Mouse (Mus musculus) neural tube, embryonic 15.5 days (tissue): ENCODE data around the gene Washc1. TPM values are rescaled to one million over a fixed set of nuclear protein-coding genes. Genes with fewer than 3 reads are reported as not detected.
"Not testable (repeated sequence)": the region's sequence is repeated elsewhere in the genome, so short reads cannot be mapped to it uniquely, and the experiment has no call there.

Experiments used
- ATAC-seq: fragments of 200-750 bp; cut with Nextera tagmentation; 2 replicates; pipeline ENCODE4 v1.8.0; 2017; ENCODE audit warnings: mild to moderate bottlenecking, moderate TSS enrichment, moderate library complexity; ENCODE audit not compliant: low FRiP score
- H3K27ac ChIP-seq: fragments of 300-500 bp; sonication (generic); replicated peaks from 2 replicates; pipeline ENCODE4 v1.5.1; 2015; ENCODE audit warnings: mild to moderate bottlenecking, inconsistent platforms
- H3K27me3 ChIP-seq: fragments of 300-500 bp; sonication (generic); replicated peaks from 2 replicates; pipeline ENCODE4 v1.6.1; 2015; ENCODE audit warnings: inconsistent platforms
- H3K36me3 ChIP-seq: fragments of 300-500 bp; sonication (generic); 2 replicates; pipeline ENCODE4 v1.6.1; 2015; ENCODE audit warnings: inconsistent platforms
- H3K4me1 ChIP-seq: fragments of 300-500 bp; sonication (generic); 2 replicates; pipeline ENCODE4 v1.6.1; 2015; ENCODE audit warnings: inconsistent platforms
- H3K4me2 ChIP-seq: fragments of 300-500 bp; sonication (generic); 2 replicates; pipeline ENCODE4 v1.6.1; 2015; ENCODE audit warnings: inconsistent platforms, mild to moderate bottlenecking, moderate library complexity
- H3K4me3 ChIP-seq: fragments of 300-500 bp; sonication (generic); replicated peaks from 2 replicates; pipeline ENCODE4 v1.5.1; 2015; ENCODE audit warnings: mild to moderate bottlenecking, inconsistent platforms
- H3K9ac ChIP-seq: fragments of 300-500 bp; sonication (generic); replicated peaks from 2 replicates; pipeline ENCODE4 v1.6.1; 2015; ENCODE audit warnings: mild to moderate bottlenecking, inconsistent platforms
- H3K9me3 ChIP-seq: fragments of 300-500 bp; sonication (generic); replicated peaks from 2 replicates; pipeline ENCODE4 v1.6.1; 2016; ENCODE audit warnings: inconsistent platforms
- WGBS: fragments of 180-500 bp; shearing (Covaris S2); methylation state at CpG from one replicate; pipeline ENCODE4 v1.1.7; 2015; ENCODE audit warnings: mixed read lengths; 5-methylcytosine and 5-hydroxymethylcytosine counted together
- polyA plus RNA-seq: library from polyadenylated mRNA; unstranded; fragments of >200 nt; fragmentation: Nextera tagmentation; extraction: Ambion mirVana; gene quantifications from 2 replicates; pipeline ENCODE4 v1.2.1, GENCODE M21; 2015

Washc1 gene
- polyA plus RNA-seq: 46.8 and 48.4 TPM in 2 replicates

DNA sequence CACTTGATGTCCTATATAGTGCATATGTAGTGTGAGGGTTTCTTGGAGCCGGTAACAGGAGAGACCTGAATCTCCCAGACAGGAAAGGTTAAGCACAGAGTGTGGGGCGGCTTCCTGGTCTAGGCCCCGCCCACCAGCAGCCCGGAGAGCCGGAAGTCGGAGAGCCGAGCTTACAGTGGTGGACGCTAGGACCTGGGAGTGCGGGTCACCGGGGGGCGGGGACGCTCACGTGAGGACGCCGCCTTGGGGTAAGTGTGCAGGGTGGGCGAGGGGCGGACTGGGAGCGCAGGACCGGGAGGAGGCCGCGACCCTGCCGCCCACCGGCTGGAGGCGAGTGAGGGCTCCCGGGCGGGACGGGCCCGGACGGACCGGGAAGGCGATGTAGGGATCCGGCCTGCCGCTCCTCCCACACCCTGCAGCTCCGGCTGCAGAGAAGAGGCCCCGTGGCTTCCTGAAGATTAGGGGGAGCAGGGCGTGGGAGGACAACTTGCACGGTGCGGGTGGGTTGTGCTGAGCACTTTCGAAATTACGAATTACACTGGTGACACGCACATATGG, at the start of gene Washc1:
Gene Washc1, plus strand, starts transcription at position 144 of the 558 bp plus-strand sequence.
- H3K27ac ChIP-seq: peak within 1 kb of the TSS; percentile 80
- H3K9ac ChIP-seq: peak within 1 kb of the TSS; percentile 79
- no peaks in the 10 kb centered on the region for H3K27me3 ChIP-seq
- H3K4me1 ChIP-seq: peaks cover 19% of the 10 kb centered on the region
- H3K4me2 ChIP-seq: peak within 1 kb of the TSS; percentile 61
- peaks cover 30% of the 10 kb centered on the region for H3K36me3 ChIP-seq
- no peaks in the 10 kb centered on the region for H3K9me3 ChIP-seq
- WGBS: under 1% methylated on average over 33 of the region's 41 CpGs
- peak within 1 kb of the TSS; percentile 94 for H3K4me3 ChIP-seq
- peak; percentile 97 for ATAC-seq

DNA sequence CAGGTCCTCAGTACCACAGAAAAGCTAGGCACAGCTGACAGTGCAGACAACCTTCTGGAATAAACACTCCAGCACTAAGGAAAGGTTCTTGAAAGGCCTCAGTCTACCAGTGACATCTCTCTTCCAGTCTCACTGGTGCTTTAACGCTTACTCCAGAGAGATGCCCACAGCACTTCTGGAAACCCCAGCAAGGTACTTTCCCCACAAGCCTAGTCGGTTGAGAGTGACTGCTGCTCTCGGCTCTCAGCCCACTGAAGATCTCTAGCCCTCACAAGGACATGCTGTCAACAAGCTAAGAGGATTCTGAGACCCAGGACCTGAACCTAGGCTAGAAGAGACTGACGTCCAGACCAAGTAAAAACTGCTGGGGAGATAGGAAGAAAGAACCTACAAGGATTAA, 46.2 kb upstream of the Washc1 start:
- H3K36me3 ChIP-seq: no peaks in the 10 kb centered on the region
- ATAC-seq: no peak
- no peaks in the 10 kb centered on the region for H3K27me3 ChIP-seq
- H3K27ac ChIP-seq: no peak overlapping the region
- H3K4me1 ChIP-seq: peaks cover 7% of the 10 kb centered on the region; the same call in 1 of the 2 replicates
- no peak overlapping the region for H3K4me2 ChIP-seq
- H3K9ac ChIP-seq: no peak overlapping the region
- H3K4me3 ChIP-seq: no peak overlapping the region
- WGBS: 90% methylated on average over 4 of the region's 4 CpGs
- H3K9me3 ChIP-seq: no peaks in the 10 kb centered on the region

DNA sequence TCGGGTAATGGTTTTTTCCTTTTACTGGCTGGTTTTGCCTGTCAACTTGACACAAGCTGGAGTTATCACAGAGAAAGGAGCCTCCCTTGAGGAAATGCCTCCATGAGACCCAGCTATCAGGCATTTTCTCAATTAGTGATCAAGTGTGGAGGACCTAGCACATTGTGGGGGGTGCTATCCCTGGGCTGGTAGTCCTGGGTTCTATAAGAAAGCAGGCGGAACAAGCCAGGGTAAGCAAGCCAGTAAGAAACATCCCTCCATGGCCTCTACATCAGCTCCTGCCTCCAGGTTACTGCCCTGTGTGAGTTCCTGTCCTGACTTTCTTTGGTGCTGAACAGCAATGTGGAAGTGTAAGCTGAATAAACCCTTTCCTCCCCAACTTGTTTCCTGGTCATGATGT, 42.3 kb upstream of the Washc1 start:
- not testable (repeated sequence) for H3K27me3 ChIP-seq, H3K4me2 ChIP-seq, H3K9ac ChIP-seq, H3K9me3 ChIP-seq, H3K27ac ChIP-seq, H3K36me3 ChIP-seq, H3K4me3 ChIP-seq, ATAC-seq
- H3K4me1 ChIP-seq: peaks cover 13% of the 10 kb centered on the region
- 90% methylated on average over 2 of the region's 2 CpGs for WGBS

DNA sequence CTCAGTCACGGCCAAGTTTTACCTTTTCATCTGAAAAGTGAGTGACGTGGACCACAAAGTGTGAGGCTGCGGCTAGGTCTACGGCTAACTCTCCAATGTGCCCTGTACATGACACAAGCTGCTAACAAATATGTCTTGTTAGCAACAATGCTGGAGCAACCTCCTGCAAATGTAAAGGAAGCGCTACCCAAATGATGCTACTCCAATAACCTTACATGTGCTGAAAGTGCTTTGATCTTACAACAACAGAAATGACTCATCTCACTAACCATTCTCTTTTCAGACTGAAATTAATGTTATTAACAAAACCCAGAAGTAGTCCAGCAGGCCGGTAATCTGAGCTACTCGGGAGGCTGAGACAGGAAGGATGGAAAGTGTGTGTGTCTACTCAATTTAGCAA, 37.4 kb upstream of the Washc1 start:
- ATAC-seq: no peak
- no peaks in the 10 kb centered on the region for H3K9me3 ChIP-seq
- H3K36me3 ChIP-seq: no peaks in the 10 kb centered on the region
- no peak overlapping the region for H3K4me3 ChIP-seq
- H3K27ac ChIP-seq: no peak overlapping the region
- H3K27me3 ChIP-seq: no peaks in the 10 kb centered on the region
- WGBS: 90% methylated on average over 7 of the region's 7 CpGs
- H3K4me2 ChIP-seq: no peak overlapping the region
- no peak overlapping the region for H3K9ac ChIP-seq
- H3K4me1 ChIP-seq: peaks cover 34% of the 10 kb centered on the region

DNA sequence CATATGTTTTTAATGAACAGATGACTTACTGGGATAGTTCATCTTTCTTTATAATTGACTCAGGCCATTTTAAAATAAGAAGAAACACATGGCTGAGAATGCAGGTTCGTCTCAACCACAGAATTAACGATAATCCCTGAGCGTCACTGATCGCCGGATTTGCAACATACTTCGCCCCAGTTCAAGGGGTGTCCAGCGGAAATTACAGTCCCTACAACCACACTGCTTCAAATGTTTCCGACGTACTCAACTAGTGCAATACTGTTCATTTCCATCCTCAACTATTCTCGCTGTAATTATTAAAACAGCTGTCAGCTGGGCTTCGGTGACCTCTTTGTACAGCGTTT, 35.5 kb upstream of the Washc1 start:
- H3K4me3 ChIP-seq: peak overlapping the region; percentile 99
- H3K27me3 ChIP-seq: no peaks in the 10 kb centered on the region
- no peaks in the 10 kb centered on the region for H3K9me3 ChIP-seq
- H3K4me1 ChIP-seq: peaks cover 34% of the 10 kb centered on the region
- no peak for ATAC-seq
- H3K27ac ChIP-seq: peak overlapping the region; percentile 96
- H3K36me3 ChIP-seq: peaks cover 10% of the 10 kb centered on the region
- 5% methylated on average over 12 of the region's 12 CpGs for WGBS
- peak overlapping the region; percentile 84 for H3K4me2 ChIP-seq
- H3K9ac ChIP-seq: peak overlapping the region; percentile 81

DNA sequence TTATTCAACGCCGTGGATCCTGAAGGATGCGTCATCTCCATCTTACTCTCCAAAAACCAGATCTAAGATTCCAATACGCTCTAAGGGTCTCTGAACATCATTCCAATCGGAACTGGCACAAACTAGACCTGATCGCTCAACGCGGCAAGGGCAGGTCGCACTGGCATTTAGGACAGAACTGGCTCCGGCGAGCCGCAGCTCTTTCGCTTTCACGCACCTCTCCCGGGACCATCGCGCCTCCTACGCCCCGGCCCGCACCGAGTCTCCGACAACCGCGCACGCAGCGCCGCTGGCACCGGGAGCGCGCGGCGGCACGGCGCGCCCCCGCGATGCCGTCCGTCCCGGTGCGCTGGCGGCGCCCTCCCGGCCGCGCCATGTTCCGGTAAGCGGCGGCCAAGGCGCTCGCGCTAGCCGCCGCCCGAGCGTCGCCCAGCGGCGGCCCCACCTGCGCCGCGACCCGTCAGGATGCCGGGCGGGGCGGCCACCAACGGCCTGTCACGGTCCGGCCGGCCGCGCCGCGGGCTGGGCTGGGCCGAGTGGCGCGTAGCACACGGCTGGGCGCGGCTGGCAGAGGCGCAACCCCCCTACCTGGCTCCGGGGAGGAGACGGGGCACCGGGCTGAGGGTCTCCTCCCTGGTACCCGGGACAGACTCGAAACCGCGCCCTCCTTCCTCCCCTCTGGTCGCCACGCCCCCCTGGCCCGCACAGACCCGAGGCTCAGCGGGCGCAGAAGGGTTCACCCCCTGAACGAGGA, 35.0 kb upstream of the Washc1 start:
- H3K36me3 ChIP-seq: peaks cover 16% of the 10 kb centered on the region
- ATAC-seq: peak; percentile 74
- H3K9ac ChIP-seq: peak overlapping the region; percentile 81
- WGBS: under 1% methylated on average over 82 of the region's 95 CpGs
- H3K4me2 ChIP-seq: peak overlapping the region; percentile 84
- no peaks in the 10 kb centered on the region for H3K27me3 ChIP-seq
- peak overlapping the region; percentile 96 for H3K27ac ChIP-seq
- no peaks in the 10 kb centered on the region for H3K9me3 ChIP-seq
- peaks cover 34% of the 10 kb centered on the region for H3K4me1 ChIP-seq
- H3K4me3 ChIP-seq: peak overlapping the region; percentile 99

DNA sequence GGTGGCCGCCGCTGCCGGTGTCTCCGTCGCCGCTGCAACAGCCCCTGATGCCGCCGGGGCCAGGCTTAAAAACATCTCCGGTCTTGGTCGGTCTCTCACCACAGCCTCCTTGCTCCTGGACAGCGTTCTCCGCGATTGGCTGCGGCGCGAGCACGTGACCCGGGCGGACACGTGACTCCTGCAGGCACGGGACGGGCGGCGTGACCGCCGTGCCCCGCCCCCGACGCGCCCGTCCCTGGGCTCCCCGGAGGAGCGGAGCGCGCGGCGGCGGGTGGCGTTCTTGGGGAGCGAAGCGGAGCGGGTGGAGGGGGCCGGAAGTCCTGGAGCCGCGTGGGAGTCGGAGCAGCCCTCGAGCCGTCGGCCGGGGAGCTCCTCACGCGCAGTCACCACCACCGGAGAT, 34.4 kb upstream of the Washc1 start, which contains the start of gene Ankrd12:
Gene Ankrd12, minus strand, starts transcription at position 156 of the 400 bp plus-strand sequence.
- ATAC-seq: peak; percentile 98
- H3K9me3 ChIP-seq: no peaks in the 10 kb centered on the region
- H3K4me3 ChIP-seq: peak within 1 kb of the TSS; percentile 99
- H3K36me3 ChIP-seq: peaks cover 20% of the 10 kb centered on the region
- H3K27ac ChIP-seq: peak within 1 kb of the TSS; percentile 96
- 2% methylated on average over 53 of the region's 53 CpGs for WGBS
- peak within 1 kb of the TSS; percentile 81 for H3K9ac ChIP-seq
- H3K4me2 ChIP-seq: peak within 1 kb of the TSS; percentile 84
- peaks cover 34% of the 10 kb centered on the region for H3K4me1 ChIP-seq
- no peaks in the 10 kb centered on the region for H3K27me3 ChIP-seq

DNA sequence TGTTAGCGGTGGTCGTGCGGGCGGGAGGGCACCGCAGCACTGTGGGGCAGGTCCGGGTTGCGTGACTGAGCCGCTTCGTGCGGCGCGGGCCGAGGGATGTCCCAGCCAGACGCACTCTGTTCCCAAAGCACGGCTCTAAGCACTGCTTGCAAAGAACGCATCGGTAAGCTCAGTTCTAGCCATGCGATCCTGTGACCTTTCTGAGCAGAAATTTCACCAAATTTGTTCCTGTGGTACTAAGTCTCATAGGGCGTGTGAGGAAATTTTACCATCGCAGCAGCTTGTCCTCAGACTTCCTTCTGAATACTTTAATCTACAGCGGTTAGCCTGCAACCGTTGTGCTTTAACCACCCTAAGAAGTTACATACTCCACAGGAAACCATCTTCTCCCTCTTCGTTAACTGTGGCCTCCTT, 33.9 kb upstream of the Washc1 start:
- H3K27me3 ChIP-seq: no peaks in the 10 kb centered on the region
- under 1% methylated on average over 23 of the region's 23 CpGs for WGBS
- H3K4me1 ChIP-seq: peaks cover 34% of the 10 kb centered on the region
- H3K9ac ChIP-seq: peak overlapping the region; percentile 81
- H3K9me3 ChIP-seq: no peaks in the 10 kb centered on the region
- H3K4me2 ChIP-seq: peak overlapping the region; percentile 84
- peak; percentile 70 for ATAC-seq
- H3K36me3 ChIP-seq: peaks cover 20% of the 10 kb centered on the region
- peak overlapping the region; percentile 99 for H3K4me3 ChIP-seq
- H3K27ac ChIP-seq: peak overlapping the region; percentile 96

DNA sequence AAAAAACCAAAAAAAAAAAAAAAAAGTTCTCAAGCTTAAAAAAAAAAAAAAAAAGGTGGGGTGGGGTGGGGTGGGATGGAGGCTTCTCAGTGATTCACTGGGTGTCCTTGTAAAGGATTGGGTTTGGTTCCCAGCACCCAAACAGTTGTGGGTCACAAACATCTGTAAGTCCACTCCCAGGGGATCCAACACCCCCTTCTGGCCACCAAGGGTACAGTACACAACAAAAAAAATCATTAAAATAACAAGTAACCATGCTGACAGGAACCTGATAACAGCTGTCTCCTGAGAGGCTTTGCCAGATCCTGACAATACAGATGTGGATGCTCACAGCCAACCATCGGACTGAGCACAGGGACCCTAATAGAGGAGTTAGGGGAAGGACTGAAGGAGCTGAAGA, 26.9 kb upstream of the Washc1 start:
- no peak overlapping the region for H3K9ac ChIP-seq
- no peak overlapping the region for H3K4me3 ChIP-seq
- no peaks in the 10 kb centered on the region for H3K27me3 ChIP-seq
- no peak overlapping the region for H3K27ac ChIP-seq
- H3K36me3 ChIP-seq: peaks cover 41% of the 10 kb centered on the region
- H3K4me2 ChIP-seq: no peak overlapping the region
- ATAC-seq: no peak
- H3K9me3 ChIP-seq: no peaks in the 10 kb centered on the region
- no peaks in the 10 kb centered on the region for H3K4me1 ChIP-seq
- WGBS: 92% methylated on average over 1 of the region's 1 CpGs

DNA sequence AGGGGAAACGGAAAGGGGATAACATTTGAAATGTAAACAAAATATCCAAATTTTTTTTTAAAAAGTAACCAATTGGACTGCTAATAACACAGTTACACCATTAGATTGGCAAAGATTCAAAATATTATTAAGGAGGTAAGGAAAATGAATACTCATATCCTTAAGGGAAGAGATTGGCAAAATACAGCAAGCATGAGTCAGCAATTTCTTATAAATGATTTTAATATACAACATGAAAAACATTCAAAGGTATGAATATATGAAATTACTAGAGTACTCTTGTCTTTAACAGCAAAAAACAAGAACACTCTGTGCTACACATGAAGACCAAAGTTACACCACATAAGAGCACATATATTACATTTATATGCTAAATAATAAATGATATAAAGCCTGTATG, 26.3 kb upstream of the Washc1 start:
- 95% methylated on average over 1 of the region's 1 CpGs for WGBS
- no peak for ATAC-seq
- H3K36me3 ChIP-seq: peaks cover 41% of the 10 kb centered on the region

DNA sequence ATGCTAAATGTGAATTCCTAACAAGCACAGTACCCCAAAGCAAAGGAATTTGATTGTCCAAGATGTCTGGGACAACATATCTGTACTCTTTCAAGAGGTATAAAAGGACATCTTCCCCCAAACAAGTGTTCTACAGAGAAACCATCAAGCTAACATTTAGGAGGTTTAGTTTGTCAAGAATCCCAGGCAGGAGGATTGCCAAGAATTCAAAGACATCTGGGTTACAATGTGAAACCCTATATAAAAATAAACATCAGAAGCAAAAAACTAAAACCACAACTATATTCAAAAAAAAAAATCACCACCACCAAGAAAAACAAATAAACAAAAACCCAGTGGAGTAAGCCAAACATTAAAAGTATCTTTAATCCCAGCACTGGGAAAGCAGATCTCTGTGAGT, 21.1 kb upstream of the Washc1 start:
- H3K36me3 ChIP-seq: peaks cover 28% of the 10 kb centered on the region
- no peak overlapping the region for H3K4me3 ChIP-seq
- ATAC-seq: no peak
- H3K9me3 ChIP-seq: no peaks in the 10 kb centered on the region
- no peaks in the 10 kb centered on the region for H3K27me3 ChIP-seq
- H3K4me2 ChIP-seq: no peak overlapping the region
- H3K4me1 ChIP-seq: no peaks in the 10 kb centered on the region
- no peak overlapping the region for H3K27ac ChIP-seq
- H3K9ac ChIP-seq: no peak overlapping the region

More for the DNA sequence above, 26.3 kb upstream of the Washc1 start:
- Histone ChIP-seq H3K9me3 (no peaks in the 10 kb centered on the region), H3K9ac (no peak overlapping the region), H3K27me3 (no peaks in the 10 kb centered on the region), H3K27ac (no peak overlapping the region), H3K4me3 (no peak overlapping the region), H3K4me2 (no peak overlapping the region), H3K4me1 (no peaks in the 10 kb centered on the region)

DNA sequence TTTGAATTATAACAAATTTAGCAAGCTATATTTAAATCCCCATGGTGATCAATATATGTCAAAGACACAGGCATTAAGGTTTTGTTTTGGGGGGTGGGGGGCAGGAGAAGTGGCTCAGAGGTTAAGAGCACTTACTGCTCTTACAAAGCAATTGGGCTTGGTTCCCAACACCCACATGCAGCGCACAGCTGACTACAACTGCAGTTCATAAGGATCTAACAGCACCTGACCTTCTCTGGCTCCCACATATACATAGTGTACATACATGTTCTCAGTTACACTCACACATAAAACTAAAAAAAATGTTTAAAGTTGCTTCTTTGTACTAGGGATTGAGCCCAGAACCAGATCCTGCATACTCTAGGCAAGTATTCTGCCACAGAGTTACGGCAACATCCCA, 20.0 kb upstream of the Washc1 start:
- Histone ChIP-seq H3K4me2 (no peak overlapping the region), H3K9me3 (no peaks in the 10 kb centered on the region), H3K27ac (no peak overlapping the region), H3K9ac (no peak overlapping the region), H3K27me3 (no peaks in the 10 kb centered on the region), H3K4me1 (no peaks in the 10 kb centered on the region), H3K4me3 (no peak overlapping the region), H3K36me3 (peaks cover 18% of the 10 kb centered on the region)
- ATAC-seq: no peak
- WGBS: 83% methylated on average over 2 of the region's 2 CpGs
